Mouse (Mus musculus) testis, adult 2 months (tissue): Measurements from ENCODE around the gene Cdt1. TPM values are rescaled to one million over a fixed set of nuclear protein-coding genes. Genes with fewer than 3 reads are reported as not detected.

Experiments used
- H3K27ac ChIP-seq: fragments of 200-500 bp; 2 replicates; pipeline ENCODE4 v1.5.1; 2012; ENCODE audit warnings: low read depth, low read length; ENCODE audit not compliant: control insufficient read depth, insufficient read depth
- H3K27me3 ChIP-seq: fragments of 200-500 bp; 2 replicates; pipeline ENCODE4 v1.6.1; 2012; ENCODE audit warnings: mild to moderate bottlenecking, low read length, moderate library complexity; ENCODE audit not compliant: control insufficient read depth, insufficient read depth
- H3K36me3 ChIP-seq: fragments of 200-500 bp; 2 replicates; pipeline ENCODE4 v1.6.1; 2012; ENCODE audit warnings: mild to moderate bottlenecking, low read length; ENCODE audit not compliant: control insufficient read depth, insufficient read depth
- H3K4me1 ChIP-seq: fragments of 200-500 bp; 2 replicates; pipeline ENCODE4 v1.6.1; 2012; ENCODE audit warnings: low read length; ENCODE audit not compliant: control insufficient read depth, insufficient read depth
- H3K4me3 ChIP-seq: fragments of 200-500 bp; 2 replicates; pipeline ENCODE4 v1.5.1; 2012; ENCODE audit warnings: low read depth, mild to moderate bottlenecking, low read length, moderate library complexity, mixed read lengths; ENCODE audit not compliant: control insufficient read depth
- CTCF ChIP-seq: fragments of 200-500 bp; IDR thresholded peaks from 2 replicates; pipeline ENCODE4 v1.5.1; 2012; ENCODE audit warnings: low read depth, mild to moderate bottlenecking, inconsistent platforms, low read length, moderate library complexity; ENCODE audit not compliant: control insufficient read depth, insufficient read depth, insufficient replicate concordance
- POLR2A ChIP-seq: fragments of 200-500 bp; IDR thresholded peaks from 2 replicates; pipeline ENCODE4 v1.6.1; 2012; ENCODE audit warnings: low read depth, mild to moderate bottlenecking, inconsistent platforms, low read length, moderate library complexity; ENCODE audit not compliant: control insufficient read depth
- polyA plus RNA-seq: library from polyadenylated mRNA; depleted of rRNA; stranded (reverse); fragments of >200 nt; gene quantifications from 2 replicates; pipeline ENCODE4 v1.2.3, GENCODE M21; 2012; rRNA removed

The Cdt1 gene
- polyA plus RNA-seq, result 4.5 and 5.0 TPM in 2 replicates

DNA sequence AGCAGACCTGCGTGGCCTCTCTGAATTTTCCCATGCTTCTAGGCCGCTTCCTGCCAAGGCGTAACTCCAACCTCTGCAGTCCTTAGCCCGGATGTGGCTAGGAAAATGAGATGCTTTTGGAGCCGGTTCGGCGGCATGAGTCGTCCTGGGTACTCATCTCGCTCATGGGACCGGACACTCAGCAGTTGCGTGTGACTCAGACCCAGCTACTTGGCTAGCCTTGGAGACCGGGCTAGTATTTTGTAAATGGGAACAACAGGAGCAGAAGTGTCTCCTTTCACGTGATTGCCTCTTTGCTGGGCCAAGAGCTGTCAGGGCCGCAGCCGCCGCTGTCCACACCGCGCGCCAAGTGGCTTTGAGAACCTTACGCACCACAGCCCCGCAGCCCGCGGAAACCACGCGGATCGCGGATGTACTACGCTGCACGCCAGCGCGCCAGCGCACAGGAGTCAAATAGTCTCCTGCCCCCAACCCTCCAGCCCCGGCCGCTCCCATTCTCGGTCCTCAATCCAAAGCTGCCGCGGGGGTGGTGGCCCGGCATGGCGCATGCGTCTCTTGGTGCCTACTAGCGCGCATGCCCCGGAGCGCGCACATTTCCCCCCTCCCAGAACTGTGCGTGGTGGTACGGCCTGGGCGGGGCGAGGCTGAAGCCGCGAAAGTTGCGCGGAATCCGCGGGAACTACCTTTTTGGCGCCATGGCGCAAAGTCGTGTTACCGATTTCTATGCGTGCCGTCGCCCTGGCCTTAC, at the start of gene Cdt1:
Cdt1 (plus strand) TSS at position 655 of the 748 bp plus-strand sequence.
- peaks cover 30% of the 10 kb centered on the region for H3K4me1 ChIP-seq
- H3K27me3 ChIP-seq, result no peaks in the 10 kb centered on the region
- H3K27ac ChIP-seq, result peak within 1 kb of the TSS; percentile 51
- H3K4me3 ChIP-seq, result peak within 1 kb of the TSS; percentile 90
- no peaks in the 10 kb centered on the region for H3K36me3 ChIP-seq
- no peak for TF ChIP-seq POLR2A
- TF ChIP-seq CTCF, result no peak

DNA sequence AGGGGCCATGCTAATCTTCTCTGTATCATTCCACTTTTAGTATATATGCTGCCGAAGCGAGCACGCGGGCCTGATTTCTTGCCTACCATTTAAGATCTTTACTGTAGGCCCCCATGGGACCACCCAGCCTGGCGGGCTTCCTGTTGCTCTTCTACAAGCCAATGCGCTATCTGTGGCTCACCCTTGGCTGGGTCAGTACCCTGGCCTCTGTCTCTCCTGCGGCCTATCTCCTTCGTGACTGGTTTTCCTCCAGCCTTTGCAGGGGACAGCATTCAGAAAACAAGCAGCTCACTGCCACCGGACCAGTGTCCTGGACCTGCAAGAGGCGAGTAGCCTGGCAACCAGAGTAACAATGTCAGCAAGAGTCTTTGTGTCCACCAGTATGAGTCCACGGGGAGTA, 47.2 kb upstream of the Cdt1 start:
- Histone ChIP-seq H3K36me3 (no peaks in the 10 kb centered on the region), H3K27me3 (no peaks in the 10 kb centered on the region), H3K4me3 (no peak overlapping the region), H3K27ac (no peak overlapping the region), H3K4me1 (no peaks in the 10 kb centered on the region)
- TF ChIP-seq CTCF (no peak), POLR2A (no peak)

DNA sequence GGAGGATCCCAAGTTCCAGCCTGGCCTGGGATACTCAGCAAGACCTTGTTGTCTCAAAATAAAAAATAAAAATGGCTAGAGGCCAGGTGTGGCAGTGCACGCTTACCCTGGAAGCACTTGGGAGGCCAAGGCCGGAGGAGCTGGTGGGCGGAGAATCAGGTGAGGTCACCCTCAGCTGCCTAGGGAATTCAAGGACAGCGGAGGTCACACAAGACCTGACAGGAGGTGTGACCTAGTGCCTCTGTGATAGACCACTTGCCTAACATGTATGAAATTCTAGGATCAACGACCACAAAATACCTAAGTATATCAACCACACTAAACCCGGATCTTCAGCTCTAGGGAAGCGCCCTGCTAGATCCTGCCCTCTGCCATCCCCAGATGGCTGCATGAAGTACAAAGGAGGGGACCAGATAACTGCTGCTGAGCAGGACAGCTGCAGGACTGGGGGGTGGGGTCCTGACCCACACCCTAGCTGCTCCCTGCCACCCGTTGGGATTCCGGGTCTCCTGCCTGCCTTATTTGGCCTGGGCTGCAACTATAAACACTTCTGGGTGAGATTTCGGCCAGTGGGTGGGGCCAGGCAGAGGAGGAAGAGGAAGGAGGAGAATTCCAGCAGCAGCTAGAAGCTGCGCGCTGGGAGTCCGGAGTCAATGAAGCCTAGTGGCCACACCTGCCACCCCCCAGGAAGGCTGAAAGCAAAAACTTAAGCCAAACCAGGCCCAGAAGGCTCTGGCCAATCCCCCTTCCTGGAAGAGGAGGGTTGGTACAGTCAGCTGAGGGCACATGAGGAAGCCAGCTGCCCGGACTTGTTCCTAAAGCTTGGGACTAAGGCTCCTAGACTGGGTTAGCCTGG, 44.8 kb upstream of the Cdt1 start:
- Histone ChIP-seq H3K27me3 (no peaks in the 10 kb centered on the region), H3K4me1 (no peaks in the 10 kb centered on the region; the same call in 1 of the 2 replicates), H3K36me3 (no peaks in the 10 kb centered on the region), H3K4me3 (no peak overlapping the region), H3K27ac (no peak overlapping the region)
- TF ChIP-seq CTCF (no peak), POLR2A (no peak)

DNA sequence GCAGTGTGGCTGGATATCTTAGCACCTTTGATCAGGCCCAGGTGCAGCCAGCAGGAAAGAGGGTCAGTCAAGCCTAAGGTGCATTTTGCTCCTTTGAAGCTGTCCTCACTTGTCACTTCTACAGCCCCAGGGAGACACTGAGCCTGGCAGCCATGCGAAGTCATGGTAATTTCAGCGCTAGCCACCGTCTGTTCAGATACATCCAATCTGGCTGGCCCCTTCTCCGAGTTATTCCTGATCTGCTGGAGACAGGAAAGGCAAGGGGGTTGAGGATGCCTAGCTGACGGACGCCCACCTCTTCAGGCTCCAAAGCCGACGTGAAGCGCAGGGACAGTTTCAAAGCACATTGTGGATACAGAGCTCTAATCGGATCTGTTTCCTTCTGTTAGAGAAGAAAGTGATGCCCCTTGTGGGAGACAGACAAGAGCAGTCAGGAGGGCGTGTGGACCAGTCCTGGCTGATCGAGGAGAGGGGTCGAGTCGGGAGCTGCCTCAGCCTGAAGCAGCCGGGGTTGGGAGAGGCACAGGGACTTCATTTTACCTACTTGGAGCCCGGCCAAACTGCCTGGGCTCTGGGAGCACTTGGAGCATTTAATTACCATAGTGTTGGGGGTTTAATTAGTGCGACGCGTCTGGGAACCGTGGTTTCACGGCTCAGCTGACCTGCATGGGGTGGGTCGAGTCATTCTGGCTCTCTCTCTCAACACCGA, 44.0 kb upstream of the Cdt1 start:
- TF ChIP-seq CTCF (no peak), POLR2A (no peak)
- H3K4me3 ChIP-seq, result no peak overlapping the region
- no peak overlapping the region for H3K27ac ChIP-seq
- H3K4me1 ChIP-seq, result no peaks in the 10 kb centered on the region; the same call in 1 of the 2 replicates
- H3K36me3 ChIP-seq, result no peaks in the 10 kb centered on the region
- no peaks in the 10 kb centered on the region for H3K27me3 ChIP-seq

DNA sequence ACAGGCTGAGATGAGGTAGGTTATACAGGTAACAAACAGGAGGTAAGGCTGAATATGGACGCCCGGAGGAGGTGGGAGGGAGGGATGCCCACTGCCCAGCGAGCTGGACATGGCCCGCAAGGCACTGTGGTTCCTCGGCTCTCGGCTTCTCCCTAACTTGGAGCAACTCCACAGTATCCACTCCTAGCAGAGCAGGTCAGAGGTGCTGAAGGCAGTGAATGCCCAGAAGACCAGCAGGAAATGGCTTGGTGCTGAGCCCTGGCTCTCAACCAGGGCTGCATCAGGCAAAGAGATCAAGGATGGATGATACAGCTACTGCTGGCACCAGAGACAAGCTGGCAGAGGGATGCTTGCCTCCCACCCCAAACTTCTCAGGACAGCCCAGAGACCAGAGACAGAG, 43.3 kb upstream of the Cdt1 start:
- Histone ChIP-seq H3K4me1 (no peaks in the 10 kb centered on the region; the same call in 1 of the 2 replicates), H3K36me3 (no peaks in the 10 kb centered on the region), H3K27me3 (no peaks in the 10 kb centered on the region), H3K27ac (no peak overlapping the region), H3K4me3 (no peak overlapping the region)
- no peak for TF ChIP-seq POLR2A
- no peak for TF ChIP-seq CTCF

DNA sequence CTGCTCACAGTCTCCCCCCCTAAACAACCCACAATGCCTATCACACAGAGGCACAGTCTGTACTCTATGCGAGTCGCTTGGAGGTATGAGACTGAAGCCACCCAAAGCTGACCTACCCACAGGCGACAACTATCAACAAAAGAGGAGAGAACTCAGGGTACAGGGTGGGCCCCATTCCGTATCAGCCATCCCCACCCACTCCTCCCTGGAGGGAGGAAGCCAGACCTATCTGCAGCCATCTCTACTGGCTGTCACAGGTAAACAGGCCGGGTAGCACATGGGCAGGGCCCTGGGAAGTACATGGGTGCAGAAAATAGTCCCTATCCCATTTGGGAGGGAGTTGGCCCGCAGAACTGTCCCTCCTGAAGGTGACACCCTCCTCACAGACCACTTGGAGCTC, 42.8 kb upstream of the Cdt1 start:
- H3K27ac ChIP-seq, result no peak overlapping the region
- H3K4me3 ChIP-seq, result no peak overlapping the region
- H3K27me3 ChIP-seq, result no peaks in the 10 kb centered on the region
- H3K36me3 ChIP-seq, result no peaks in the 10 kb centered on the region
- no peaks in the 10 kb centered on the region; the same call in 1 of the 2 replicates for H3K4me1 ChIP-seq
- TF ChIP-seq CTCF (no peak), POLR2A (no peak)
